Mouse (Mus musculus): ENCODE measurements around the gene Cc2d1a.

Cc2d1a gene

GRCm38 (mm10) chr8:84115646-84116045 lies 32.1 kb downstream of the Cc2d1a start:
- intact Hi-C loops (cut with DNase I), result no loop called here

GRCm38 (mm10) chr8:84106216-84107040 lies 41.3 kb downstream of the Cc2d1a start:
- intact Hi-C loops (cut with DNase I), result no loop called here

GRCm38 (mm10) chr8:84105676-84106075 lies 42.1 kb downstream of the Cc2d1a start:
- intact Hi-C loops (cut with DNase I), result no loop called here

GRCm38 (mm10) chr8:84104697-84105609 lies 42.8 kb downstream of the Cc2d1a start, which contains the start of gene Dcaf15:
Gene Dcaf15 (minus strand): TSS chr8:84104768.
- intact Hi-C loops (cut with DNase I), result loop anchor here (5.0 kb wide), 2 partner anchors 42 to 63 kb away; partner anchors contain the start of genes 4930432K21Rik, Cc2d1a, Il27ra and Rln3

- intact Hi-C loops (cut with DNase I), result loop anchor here (5.0 kb wide), 2 partner anchors 43 to 62 kb away; partner anchors contain the start of genes 4930432K21Rik, Cc2d1a, Il27ra and Rln3
Observed at GRCm38 (mm10) chr8:84104221-84104620, 43.5 kb downstream of the Cc2d1a start.

- intact Hi-C loops (cut with DNase I), result loop anchor here (5.0 kb wide), 2 partner anchors 44 to 61 kb away; partner anchors contain the start of genes 4930432K21Rik, Cc2d1a, Il27ra and Rln3
Observed at GRCm38 (mm10) chr8:84103601-84104000, 44.1 kb downstream of the Cc2d1a start.

- intact Hi-C loops (cut with DNase I), result loop anchor here (5.0 kb wide), 2 partner anchors 46 to 59 kb away; partner anchors contain the start of genes 4930432K21Rik, Cc2d1a, Il27ra and Rln3
Observed at GRCm38 (mm10) chr8:84101476-84102270, 46.1 kb downstream of the Cc2d1a start.

GRCm38 (mm10) chr8:84098376-84098775 lies 49.4 kb downstream of the Cc2d1a start:
- intact Hi-C loops (cut with DNase I), result no loop called here

- intact Hi-C loops (cut with DNase I), result no loop called here
Observed at GRCm38 (mm10) chr8:84096061-84096460, 51.7 kb downstream of the Cc2d1a start.

GRCm38 (mm10) chr8:84090585-84090984 lies 57.2 kb downstream of the Cc2d1a start:
- intact Hi-C loops (cut with DNase I), result no loop called here

GRCm38 (mm10) chr8:84089277-84089676 lies 58.5 kb downstream of the Cc2d1a start:
- intact Hi-C loops (cut with DNase I), result no loop called here

GRCm38 (mm10) chr8:84087821-84088220 lies 59.9 kb downstream of the Cc2d1a start:
- intact Hi-C loops (cut with DNase I), result no loop called here

- intact Hi-C loops (cut with DNase I), result no loop called here
Observed at GRCm38 (mm10) chr8:84087156-84087555, 60.6 kb downstream of the Cc2d1a start.

GRCm38 (mm10) chr8:84084341-84085115 lies 63.2 kb downstream of the Cc2d1a start:
- intact Hi-C loops (cut with DNase I), result no loop called here

- intact Hi-C loops (cut with DNase I), result no loop called here
Observed at GRCm38 (mm10) chr8:84083829-84084241, 63.9 kb downstream of the Cc2d1a start.

Small RNA genes within 50 kb of the gene (microRNA-seq; reads per million reads assigned to microRNA genes)
- gene Gm25110 (0 reads per million in 2 experiments), gene Mir181c (702 to 834 reads per million in 2 experiments), gene Mir181d (733 to 872 reads per million in 2 experiments), gene Mir709 (0 reads per million in 2 experiments)
